Mouse (Mus musculus): ENCODE measurements at regions not wholly inside any gene's neighbourhood (a gene's known extent, or its start where the extent isn't known, plus 50 kb on each side); places are given as distances from the start of the nearest gene placed in this dataset.

DNA sequence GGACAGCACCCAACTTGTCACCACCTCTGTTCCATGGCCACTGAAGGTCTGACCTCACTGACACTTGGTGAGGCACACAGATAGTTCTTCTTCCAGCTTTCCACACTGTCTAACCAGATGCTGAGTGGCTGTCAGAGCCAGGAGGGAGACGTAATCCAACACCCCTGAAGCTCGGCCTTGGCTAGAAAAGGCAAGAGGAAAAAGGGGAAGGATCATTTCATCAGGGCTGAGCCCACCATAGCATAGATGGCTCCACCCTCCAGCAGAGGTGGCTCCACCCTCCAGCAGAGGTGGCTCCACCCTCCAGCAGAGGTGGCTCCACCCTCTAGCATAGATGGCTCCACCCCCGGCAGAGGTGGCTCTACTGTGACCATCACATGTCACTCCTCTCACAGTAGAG is 56.8 kb upstream of the Maml3 start:
- no peak for TF ChIP-seq CTCF (IDR thresholded peaks at IDR 0.05; ENCODE audit: low read depth)
- TF ChIP-seq EP300 (optimal IDR thresholded peaks at IDR 0.05), result no peak
